Mouse (Mus musculus) megakaryocyte, embryonic 14.5 days (primary cell): Measurements from ENCODE around the gene Sct.

Experiments
- FLI1 ChIP-seq: IDR thresholded peaks from 2 replicates; pipeline ENCODE4 v1.6.1; 2012; ENCODE audit warnings: low read length, inconsistent platforms, mixed read lengths
- GATA1 ChIP-seq: IDR thresholded peaks from 3 replicates; pipeline ENCODE4 v1.6.1; 2012; ENCODE audit warnings: mixed read lengths, low read length, inconsistent platforms, borderline replicate concordance

DNA sequence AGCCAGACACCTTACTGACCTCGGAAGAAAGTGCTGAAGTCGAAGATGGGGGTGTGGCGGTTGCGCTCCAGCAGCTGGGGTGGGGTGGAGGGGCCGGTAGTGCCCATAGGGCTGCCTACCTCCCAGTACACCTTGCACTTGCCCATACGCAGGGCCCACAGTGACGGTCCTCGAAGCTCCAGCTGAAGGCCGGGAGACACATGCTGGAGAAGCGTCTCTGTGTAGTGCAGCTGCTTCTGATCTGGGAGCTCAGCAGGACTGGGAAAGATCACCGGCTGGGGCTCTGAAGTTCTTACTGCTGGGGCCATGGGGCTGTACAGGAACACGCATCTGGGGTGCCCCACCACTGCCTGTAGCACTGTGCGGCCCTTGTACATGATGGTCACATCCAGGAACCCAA, 15.3 kb downstream of the Sct start:
- TF ChIP-seq GATA1 (no peak), FLI1 (no peak)
